Comparison of ENCODE assay signal across 8 mouse cellular contexts in genomic region chr2:174076433-174076824, GRCm38 (mm10). TPM values are rescaled to one million over a fixed set of nuclear protein-coding genes. Genes with fewer than 3 reads are reported as not detected.
DNase-seq lines count a peak whose midpoint lies in the region; ATAC-seq and TF ChIP-seq lines count a peak whose summit lies in the region.

No protein-coding gene starts in this region.

- in situ Hi-C loops in ES-E14 (cut with MboI; ENCODE audit: low sequenced_read_pairs in 2 of 2, unreplicated experiment in 2 of 2): no loop called here

- no peaks in the 10 kb centered on the region for H3K36me3 ChIP-seq in kidney, embryonic 15.5 days
- H3K36me3 ChIP-seq in ES-E14 (ENCODE audit: control insufficient read depth, insufficient read depth, low read length, poor library complexity, severe bottlenecking): no peaks in the 10 kb centered on the region
- H3K36me3 ChIP-seq in embryonic facial prominence, embryonic 13.5 days: no peaks in the 10 kb centered on the region
- no peaks in the 10 kb centered on the region for H3K36me3 ChIP-seq in limb, embryonic 10.5 days
- H3K36me3 ChIP-seq in neural tube, embryonic 13.5 days: no peaks in the 10 kb centered on the region

- H3K9ac ChIP-seq in kidney, embryonic 15.5 days: peak overlapping the region; percentile 62
- H3K9ac ChIP-seq in ES-E14 (ENCODE audit: insufficient read depth, low read depth, low read length, poor library complexity, severe bottlenecking): peak overlapping the region; percentile 83
- H3K9ac ChIP-seq in embryonic facial prominence, embryonic 13.5 days: peak overlapping the region; percentile 89
- peak overlapping the region; percentile 80 for H3K9ac ChIP-seq in neural tube, embryonic 13.5 days

- ATAC-seq in kidney, embryonic 15.5 days (replicated peaks; ENCODE audit: low FRiP score): no peak; the same call in 1 of the 2 replicates
- ATAC-seq in embryonic facial prominence, embryonic 13.5 days (ENCODE audit: insufficient number of reproducible peaks, insufficient read depth, low FRiP score, low TSS enrichment, low read depth): peak; percentile 52
- peak; percentile 76 for ATAC-seq in neural tube, embryonic 13.5 days (ENCODE audit: low read depth)

- peak overlapping the region; percentile 83 for H3K4me2 ChIP-seq in kidney, embryonic 15.5 days
- peak overlapping the region; percentile 87 for H3K4me2 ChIP-seq in embryonic facial prominence, embryonic 13.5 days
- H3K4me2 ChIP-seq in neural tube, embryonic 13.5 days: peak overlapping the region; percentile 92

- H3K9me3 ChIP-seq in kidney, embryonic 15.5 days (replicated peaks): no peaks in the 10 kb centered on the region
- H3K9me3 ChIP-seq in ES-E14 (ENCODE audit: control insufficient read depth, insufficient read depth, low read depth, low read length): no peaks in the 10 kb centered on the region
- no peaks in the 10 kb centered on the region for H3K9me3 ChIP-seq in embryonic facial prominence, embryonic 13.5 days
- no peaks in the 10 kb centered on the region for H3K9me3 ChIP-seq in limb, embryonic 10.5 days (replicated peaks)
- H3K9me3 ChIP-seq in neural tube, embryonic 13.5 days: no peaks in the 10 kb centered on the region

- WGBS in kidney, embryonic 15.5 days: under 1% methylated on average over 22 of the region's 22 CpGs
- under 1% methylated on average over 22 of the region's 22 CpGs for WGBS in embryonic facial prominence, embryonic 13.5 days
- 0% methylated on average over 22 of the region's 22 CpGs for WGBS in limb, embryonic 10.5 days
- under 1% methylated on average over 22 of the region's 22 CpGs for WGBS in neural tube, embryonic 13.5 days

- peak overlapping the region; percentile 65 for H3K4me3 ChIP-seq in kidney, embryonic 15.5 days (replicated peaks)
- peak overlapping the region; percentile 86 to 97 for H3K4me3 ChIP-seq in ES-E14 (ENCODE audit: insufficient read depth in 1 of 2, low read depth in 1 of 2, low read length in 2 of 2, poor library complexity in 1 of 2, severe bottlenecking in 1 of 2)
- H3K4me3 ChIP-seq in embryonic facial prominence, embryonic 13.5 days: peak overlapping the region; percentile 86
- H3K4me3 ChIP-seq in limb, embryonic 10.5 days: peak overlapping the region; percentile 85
- H3K4me3 ChIP-seq in neural tube, embryonic 13.5 days: peak overlapping the region; percentile 73

- peak overlapping the region; percentile 97 for H3K27ac ChIP-seq in kidney, embryonic 15.5 days
- no peak overlapping the region; the same call in 1 of the 2 replicates for H3K27ac ChIP-seq in ES-E14 (ENCODE audit: insufficient read depth, low read depth, low read length, poor library complexity, severe bottlenecking)
- peak overlapping the region; percentile 98 for H3K27ac ChIP-seq in embryonic facial prominence, embryonic 13.5 days
- H3K27ac ChIP-seq in limb, embryonic 10.5 days: peak overlapping the region; percentile 94
- peak overlapping the region; percentile 92 for H3K27ac ChIP-seq in neural tube, embryonic 13.5 days (replicated peaks)

- DNase-seq in kidney, adult 9 months: no peak
- peak; percentile 39 for DNase-seq in ES-E14 (ENCODE audit: low read depth, low spot score)
- DNase-seq in limb, embryonic 10.5 days (ENCODE audit: low spot score): no peak
- DNase-seq in urinary bladder, adult 18-20 months (ENCODE audit: low spot score in 2 of 2): no peak
- DNase-seq in adrenal gland, postnatal 14 days: no peak

- H3K4me1 ChIP-seq in kidney, embryonic 15.5 days: peaks cover 45% of the 10 kb centered on the region
- peaks cover 2 to 3% of the 10 kb centered on the region in 2 experiments; a peak in 1 of 4 replicates for H3K4me1 ChIP-seq in ES-E14 (ENCODE audit: control insufficient read depth in 2 of 2, insufficient read depth in 2 of 2, low read length in 2 of 2, poor library complexity in 1 of 2)
- peaks cover 41% of the 10 kb centered on the region for H3K4me1 ChIP-seq in embryonic facial prominence, embryonic 13.5 days
- peaks cover 45% of the 10 kb centered on the region for H3K4me1 ChIP-seq in limb, embryonic 10.5 days
- H3K4me1 ChIP-seq in neural tube, embryonic 13.5 days (replicated peaks): peaks cover 78% of the 10 kb centered on the region

- 0 out of 2 replicates have a peak, but pooled peaks cover 6% of the 10 kb centered on the region for H3K27me3 ChIP-seq in kidney, embryonic 15.5 days
- H3K27me3 ChIP-seq in embryonic facial prominence, embryonic 13.5 days: no peaks in the 10 kb centered on the region
- H3K27me3 ChIP-seq in limb, embryonic 10.5 days (ENCODE audit: low read depth, poor library complexity, severe bottlenecking): no peaks in the 10 kb centered on the region
- H3K27me3 ChIP-seq in neural tube, embryonic 13.5 days: no peaks in the 10 kb centered on the region

TF ChIP-seq in ES-E14, 5 proteins besides CTCF, POLR2A, EP300 and RAD21:
- TF ChIP-seq HCFC1 (IDR thresholded peaks at IDR 0.05; ENCODE audit: borderline replicate concordance, insufficient read depth, low read length) (no peak), MAFK (IDR thresholded peaks at IDR 0.05; ENCODE audit: insufficient read depth, low read depth, low read length) (no peak), CHD2 (IDR thresholded peaks at IDR 0.05; ENCODE audit: low read depth, low read length) (no peak), ZC3H11A (IDR thresholded peaks at IDR 0.05; ENCODE audit: borderline replicate concordance, low read depth, low read length) (no peak), ZNF384 (IDR thresholded peaks at IDR 0.05; ENCODE audit: low read depth, low read length) (no peak)

RNA-seq across cellular contexts. Expression of gene Stx16, which starts 0.3 kb away (rescaled TPM):
- polyA plus RNA-seq in kidney, embryonic 15.5 days (2015; fragmentation: Nextera tagmentation; extraction: Ambion mirVana): 11.2 and 12.8 TPM in 2 replicates
- 31.4 and 31.6 TPM in 2 replicates for total RNA-seq in ES-E14 (2012; rRNA removed)
- 13.5 and 15.5 TPM in 2 replicates for polyA plus RNA-seq in embryonic facial prominence, embryonic 13.5 days (2015; fragmentation: Nextera tagmentation; extraction: Ambion mirVana)
- polyA plus RNA-seq in limb, embryonic 10.5 days (2016; fragmentation: Nextera tagmentation; extraction: Ambion mirVana): 10.0 and 12.4 TPM in 2 replicates
- 10.6 and 11.6 TPM in 2 replicates for polyA plus RNA-seq in neural tube, embryonic 13.5 days (2015; fragmentation: Nextera tagmentation; extraction: Ambion mirVana)
- total RNA-seq in adrenal gland, postnatal 14 days (2021): 33.8 and 37.5 TPM in 2 replicates

RNA-seq across cellular contexts. Expression of gene Npepl1, which starts 33.7 kb away (rescaled TPM):
- polyA plus RNA-seq in kidney, embryonic 15.5 days (2015; fragmentation: Nextera tagmentation; extraction: Ambion mirVana): 43.1 and 48.2 TPM in 2 replicates
- total RNA-seq in ES-E14 (2012; rRNA removed): 12.9 and 18.0 TPM in 2 replicates
- polyA plus RNA-seq in embryonic facial prominence, embryonic 13.5 days (2015; fragmentation: Nextera tagmentation; extraction: Ambion mirVana): 52.0 and 55.7 TPM in 2 replicates
- polyA plus RNA-seq in limb, embryonic 10.5 days (2016; fragmentation: Nextera tagmentation; extraction: Ambion mirVana): 29.7 and 36.2 TPM in 2 replicates
- 18.0 and 18.1 TPM in 2 replicates for polyA plus RNA-seq in neural tube, embryonic 13.5 days (2015; fragmentation: Nextera tagmentation; extraction: Ambion mirVana)
- 65.4 and 71.0 TPM in 2 replicates for total RNA-seq in adrenal gland, postnatal 14 days (2021)
